Mouse (Mus musculus) kidney, postnatal 10 days (tissue): ENCODE measurements around the gene Ctdspl.

Experiments
- DNase-seq: peaks from one replicate; pipeline ENCODE4 v3.0.0; 2021; ENCODE audit warnings: mixed read lengths

The Ctdspl gene

DNA sequence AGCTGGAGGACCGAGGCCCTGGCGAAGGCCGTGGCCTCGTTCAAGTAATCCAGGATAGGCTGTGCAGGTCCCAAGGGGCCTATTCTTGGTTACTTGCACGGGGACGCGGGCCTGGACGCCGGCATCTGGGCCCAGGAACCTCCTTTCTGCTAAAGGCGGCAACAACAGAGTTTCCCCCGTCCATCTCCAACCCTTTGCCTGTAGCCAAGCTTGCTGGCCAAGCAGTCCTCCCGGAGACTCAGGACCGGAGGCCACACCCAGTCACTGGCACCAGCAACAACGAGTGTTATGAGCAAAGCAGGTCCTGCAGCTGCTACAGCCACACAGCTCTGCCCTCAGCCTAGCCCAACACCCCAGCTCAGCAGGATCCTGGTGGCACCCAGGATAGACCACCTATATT, 105.5 kb downstream of the Ctdspl start:
- peak; percentile 54 for DNase-seq

DNA sequence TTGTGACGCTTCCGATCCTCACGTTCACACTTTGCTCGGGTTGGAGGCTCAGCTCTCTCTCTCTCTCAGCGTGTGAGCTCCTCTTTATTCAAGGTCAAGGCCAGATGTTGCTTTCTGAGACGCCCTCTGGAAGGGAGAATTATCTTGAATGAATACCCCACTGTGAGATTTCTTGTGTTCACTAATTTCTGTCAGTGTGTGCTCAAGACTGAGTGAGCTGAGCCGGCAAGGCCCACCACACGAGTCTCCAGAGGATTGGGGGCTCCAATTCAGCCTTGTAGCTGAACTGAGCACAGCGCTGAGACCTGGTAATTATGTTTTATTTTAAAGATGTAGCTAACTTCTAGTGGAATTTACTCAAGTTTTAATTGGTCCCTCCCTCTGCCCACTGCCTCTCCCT, 106.3 kb downstream of the Ctdspl start:
- no peak for DNase-seq

DNA sequence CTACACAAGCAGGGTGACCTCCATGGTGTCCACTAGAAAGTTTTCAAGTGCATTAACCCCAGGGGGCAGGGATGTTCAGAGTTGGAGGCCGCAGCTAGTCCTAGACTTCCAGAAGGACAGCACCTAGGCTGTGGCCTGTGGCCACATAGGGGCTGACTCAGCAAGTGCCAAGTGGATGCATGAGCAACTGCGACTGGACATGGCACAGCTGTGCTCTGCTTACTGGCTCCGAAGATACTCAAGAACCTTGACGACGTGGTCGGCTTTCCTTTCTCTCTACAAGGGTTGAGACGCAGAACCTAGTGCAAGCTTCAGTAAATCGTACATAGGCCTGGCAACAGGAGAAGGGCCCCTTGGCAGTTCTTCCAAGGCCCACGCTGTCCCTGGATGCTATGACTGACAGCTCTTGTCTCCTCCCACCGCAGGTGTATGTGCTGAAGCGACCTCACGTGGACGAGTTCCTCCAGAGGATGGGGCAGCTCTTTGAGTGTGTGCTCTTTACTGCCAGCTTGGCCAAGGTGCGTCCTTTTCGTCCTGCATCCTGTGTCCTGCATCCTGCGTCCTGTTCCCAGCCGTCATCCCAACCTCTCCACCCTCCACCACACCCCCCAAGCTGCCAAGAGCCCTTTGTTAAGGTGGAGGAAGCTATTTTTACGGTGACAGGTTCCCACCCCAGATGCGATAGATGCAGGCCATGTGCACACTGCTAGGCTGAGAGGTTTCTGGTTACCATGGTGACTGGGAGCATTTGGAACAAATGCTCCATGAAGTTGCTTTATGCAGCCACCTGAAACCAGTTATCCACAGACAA, 107.1 kb downstream of the Ctdspl start:
- no peak for DNase-seq

DNA sequence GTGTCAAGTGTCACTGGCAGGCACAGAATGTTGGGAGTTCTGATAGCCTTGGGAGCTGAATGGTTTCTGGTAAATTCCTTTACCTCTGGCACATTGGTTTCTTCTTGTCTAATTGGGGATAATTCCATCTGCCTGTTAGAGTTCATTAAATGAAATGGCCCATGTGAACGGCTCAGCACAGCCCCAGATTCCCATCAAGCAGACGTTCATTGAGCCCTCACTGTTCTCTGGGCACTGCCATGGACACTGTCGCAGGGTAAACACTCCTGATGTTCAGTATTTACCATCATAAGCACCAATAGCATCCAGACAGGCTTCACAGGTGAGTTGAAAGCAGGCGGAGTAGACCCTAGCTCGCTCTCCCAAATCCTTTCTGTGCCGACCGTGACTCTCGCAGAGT, 107.8 kb downstream of the Ctdspl start:
- DNase-seq: no peak

DNA sequence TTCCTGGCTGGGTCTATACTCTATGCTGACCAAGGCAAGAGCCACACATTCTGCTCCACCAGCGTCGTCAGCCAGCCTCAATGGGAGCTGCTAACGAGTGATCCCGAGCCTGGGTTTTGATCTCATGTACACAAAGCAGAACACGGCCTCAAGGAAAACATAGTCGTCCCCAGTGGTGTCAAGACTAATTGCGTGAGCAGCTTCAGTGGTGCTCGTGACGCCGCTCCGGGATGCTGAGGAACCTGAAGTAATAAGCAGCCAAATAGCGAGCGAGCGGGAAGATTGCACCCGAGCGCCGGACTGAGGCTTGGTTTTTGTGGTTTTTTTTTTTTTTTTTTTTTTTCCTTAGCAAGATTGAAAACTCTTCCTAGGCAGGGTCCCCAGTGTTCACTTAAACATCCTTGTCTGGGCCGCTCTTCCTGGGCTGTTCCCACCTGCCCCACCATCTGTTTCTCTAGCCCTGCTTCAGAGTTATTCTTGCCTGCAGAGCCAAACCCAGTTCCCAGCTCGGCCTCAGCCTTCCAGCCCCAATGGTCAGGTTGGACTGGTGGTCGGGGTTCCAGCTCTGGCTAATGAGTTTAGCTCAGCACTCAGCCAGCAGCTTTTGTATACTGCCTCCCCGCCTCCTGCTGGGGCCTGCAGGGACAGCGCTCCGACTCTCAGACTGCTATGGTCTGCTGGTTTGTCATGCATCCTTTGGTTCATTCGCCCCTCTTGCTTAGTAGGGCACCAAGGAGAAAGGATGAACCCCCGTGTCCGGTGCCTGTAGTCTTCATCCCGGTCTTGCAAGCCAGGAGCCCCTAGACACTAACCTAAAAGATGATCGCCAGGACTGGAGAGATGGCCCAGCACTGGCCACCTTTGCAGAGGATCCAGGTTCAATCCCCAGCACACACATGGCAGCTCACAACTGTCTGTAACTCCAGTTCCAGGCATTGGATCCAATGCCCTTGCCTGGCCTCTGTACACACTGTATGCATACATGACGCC, 108.7 kb downstream of the Ctdspl start:
- DNase-seq: no peak

DNA sequence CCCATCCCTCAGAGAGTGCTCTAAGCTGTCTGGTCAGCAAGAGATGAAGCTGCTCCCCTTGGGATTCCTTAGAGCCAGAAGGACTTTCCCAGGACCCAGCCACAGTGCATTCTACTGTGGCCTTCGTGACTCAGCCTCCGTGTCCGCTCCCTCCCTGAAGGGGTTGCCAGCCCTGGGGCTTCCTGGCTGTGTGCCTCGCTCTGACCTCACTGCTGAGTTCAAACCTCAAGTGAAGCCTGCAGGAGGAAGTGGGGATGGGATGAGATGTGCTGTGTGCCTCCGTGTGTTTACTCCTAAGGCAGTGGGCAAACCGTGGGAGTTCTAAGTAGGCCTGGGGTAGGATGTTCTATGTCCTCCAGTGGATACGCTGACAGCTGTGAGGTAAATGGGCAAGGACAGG, 109.6 kb downstream of the Ctdspl start:
- peak; percentile 70 for DNase-seq

DNA sequence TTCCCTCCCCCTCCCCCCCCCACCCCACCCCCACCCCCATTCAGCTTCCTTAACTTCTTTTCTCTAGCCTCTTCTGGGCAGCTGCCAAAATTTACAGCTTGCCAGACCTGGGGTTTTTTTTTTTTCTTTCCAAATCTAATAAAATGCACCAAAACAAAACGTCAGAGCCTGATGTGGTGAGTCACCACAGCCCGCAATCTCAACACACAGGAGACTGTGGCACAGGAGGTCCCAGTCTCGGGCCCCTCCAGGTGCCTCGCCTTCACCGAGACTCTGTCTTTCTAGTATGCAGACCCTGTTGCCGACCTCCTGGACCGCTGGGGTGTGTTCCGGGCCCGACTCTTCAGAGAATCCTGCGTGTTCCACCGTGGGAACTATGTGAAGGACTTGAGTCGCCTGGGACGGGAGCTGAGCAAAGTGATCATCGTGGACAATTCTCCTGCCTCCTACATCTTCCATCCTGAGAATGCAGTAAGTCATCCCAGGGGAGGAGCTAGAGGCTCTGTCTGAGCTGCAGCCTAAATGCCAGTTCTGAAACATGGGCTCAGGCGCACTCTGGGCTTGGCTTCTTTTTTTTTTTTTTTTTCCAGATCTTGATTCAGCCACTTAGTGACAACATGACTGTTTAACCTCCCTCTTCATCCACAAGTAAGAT, 111.0 kb downstream of the Ctdspl start:
- DNase-seq: peak; percentile 63

DNA sequence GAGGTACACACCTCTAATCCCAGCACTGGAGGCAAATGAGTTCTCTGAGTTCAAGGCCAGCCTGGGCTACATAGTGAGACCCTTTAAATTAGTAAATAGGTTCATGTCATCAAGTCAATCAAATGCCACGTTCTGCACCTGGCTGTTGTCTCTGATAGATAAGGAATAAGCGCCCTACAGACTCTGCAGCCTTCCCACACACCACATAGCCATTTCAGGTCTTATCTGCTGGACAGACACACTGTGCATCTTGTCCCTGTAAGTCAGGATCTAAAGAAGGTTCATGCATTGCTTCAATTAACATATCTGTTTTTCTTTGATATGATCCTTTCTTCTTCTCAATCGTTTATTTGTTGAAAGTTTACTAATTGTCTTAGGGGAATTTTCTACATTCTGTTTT, 112.3 kb downstream of the Ctdspl start:
- DNase-seq: no peak

DNA sequence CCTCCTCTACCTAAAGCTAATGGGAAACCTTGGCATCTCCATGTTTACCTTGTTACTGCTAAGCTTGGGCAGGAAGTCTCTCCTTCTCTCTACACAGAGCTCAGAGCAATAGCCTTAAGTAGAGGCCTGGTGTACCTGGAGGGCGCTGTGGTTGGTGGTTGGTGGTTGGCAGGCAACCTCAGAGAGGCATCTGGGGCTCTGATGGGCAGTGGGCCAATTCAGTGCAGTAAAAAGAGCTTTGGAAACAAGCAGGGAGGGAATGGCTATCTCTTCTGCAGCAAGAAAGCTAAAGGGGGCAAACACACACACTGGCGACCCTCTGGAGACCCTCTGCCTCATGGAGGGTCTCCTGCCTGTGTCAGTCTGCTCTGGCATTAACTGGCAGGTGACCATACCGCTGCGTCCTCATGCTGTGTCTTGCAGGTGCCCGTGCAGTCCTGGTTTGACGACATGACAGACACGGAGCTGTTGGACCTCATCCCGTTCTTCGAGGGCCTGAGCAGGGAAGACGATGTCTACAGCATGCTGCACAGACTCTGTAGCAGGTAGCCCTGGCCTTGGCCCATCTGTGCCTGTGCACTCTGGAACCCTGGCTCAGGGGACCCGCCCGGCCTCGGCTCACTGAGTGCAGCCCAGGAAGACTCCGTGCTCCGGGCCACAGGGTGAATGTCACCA, 114.0 kb downstream of the Ctdspl start:
- DNase-seq: no peak

DNA sequence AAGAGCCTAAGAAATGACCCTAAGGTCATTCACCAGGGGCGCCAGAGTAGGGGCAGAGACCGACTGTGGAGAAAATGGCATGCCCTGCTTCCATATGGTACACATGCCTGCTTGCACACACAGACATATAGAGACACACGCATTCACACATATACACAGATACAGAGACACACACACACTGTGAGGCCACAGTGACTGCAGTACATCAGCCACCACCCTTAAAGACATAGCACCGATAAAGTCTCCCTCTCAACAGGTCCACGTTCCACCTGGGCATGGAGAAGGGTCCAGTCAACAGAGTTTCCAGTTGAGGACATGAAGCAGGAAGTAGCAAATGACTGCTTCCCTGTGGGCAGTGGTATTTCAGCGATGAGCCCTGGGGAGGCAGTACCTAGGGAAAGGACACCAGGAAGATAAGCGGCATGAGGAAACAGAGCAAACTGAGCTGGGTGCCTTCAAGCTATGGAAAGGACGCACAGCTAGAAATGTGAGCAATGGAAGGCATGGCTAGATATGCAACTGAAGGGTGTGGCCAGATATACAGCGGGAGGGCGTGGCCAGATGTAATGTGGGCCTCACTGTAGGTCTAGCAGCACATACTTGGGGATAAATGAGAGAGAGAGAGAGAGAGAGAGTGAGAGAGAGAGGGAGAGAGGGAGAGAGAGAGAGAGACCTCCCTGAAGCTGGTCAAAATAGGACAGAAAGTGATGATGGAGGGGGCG, 122.1 kb downstream of the Ctdspl start:
- no peak for DNase-seq

DNA sequence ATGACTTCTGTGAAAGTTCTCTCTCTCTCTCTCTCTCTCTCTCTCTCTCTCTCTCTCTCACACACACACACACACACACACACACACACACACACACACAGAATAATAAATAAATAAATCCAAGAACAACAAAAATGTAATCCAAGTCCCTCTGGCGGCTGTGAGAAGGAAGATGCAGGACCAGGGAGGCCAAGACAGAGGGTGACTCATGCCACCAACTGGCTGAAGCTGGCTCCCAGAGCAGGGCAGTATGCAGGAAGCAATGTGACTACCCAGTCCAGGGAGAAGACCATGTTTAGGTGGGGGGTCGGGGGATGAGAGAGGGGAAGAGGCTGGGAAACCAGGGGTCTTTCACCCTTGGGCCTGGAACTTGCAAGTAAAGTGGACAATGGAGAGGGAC, 124.9 kb downstream of the Ctdspl start:
- DNase-seq: peak; percentile 53

DNA sequence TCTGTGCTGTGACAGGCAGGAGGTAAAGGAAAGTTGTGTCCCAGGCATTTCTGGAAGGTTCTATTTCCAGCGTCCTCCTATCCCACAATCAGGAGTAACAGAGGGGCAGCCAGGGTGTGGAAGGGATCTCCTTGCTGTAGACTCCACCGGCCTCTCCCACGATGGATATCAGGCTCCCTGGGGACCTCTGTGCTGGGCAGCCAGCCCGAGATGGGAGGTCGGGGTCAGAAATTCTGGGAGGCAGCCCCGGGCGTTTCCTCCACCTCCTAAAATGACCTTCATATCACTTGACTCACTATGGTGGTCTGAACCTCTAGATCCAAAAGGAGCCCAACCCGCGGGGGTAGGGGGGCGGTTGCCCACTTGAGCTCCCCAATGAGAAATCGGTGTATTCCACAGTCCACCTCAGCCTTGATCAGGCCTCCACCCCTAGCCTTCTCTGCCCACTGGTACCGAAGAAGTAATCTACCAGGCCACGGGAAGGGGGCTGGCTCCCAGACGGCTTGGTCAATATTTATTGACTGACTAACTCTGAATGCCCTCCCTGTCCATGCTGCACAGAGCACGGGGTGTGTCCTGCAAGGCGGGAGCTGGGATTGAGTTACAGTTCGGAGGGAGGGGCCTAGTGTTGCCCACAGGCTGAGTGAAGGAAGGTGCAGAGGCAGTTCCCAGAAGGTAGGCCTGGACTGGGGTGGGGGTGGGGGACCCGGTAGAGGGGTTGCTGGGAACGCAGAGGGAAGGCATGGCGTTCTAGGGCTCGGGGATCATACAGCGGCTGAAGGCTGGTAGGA, 126.1 kb downstream of the Ctdspl start, which contains the start of gene Vill:
Gene Vill, plus strand, starts transcription at position 625 of the 791 bp plus-strand sequence.
- peak; percentile 75 for DNase-seq

DNA sequence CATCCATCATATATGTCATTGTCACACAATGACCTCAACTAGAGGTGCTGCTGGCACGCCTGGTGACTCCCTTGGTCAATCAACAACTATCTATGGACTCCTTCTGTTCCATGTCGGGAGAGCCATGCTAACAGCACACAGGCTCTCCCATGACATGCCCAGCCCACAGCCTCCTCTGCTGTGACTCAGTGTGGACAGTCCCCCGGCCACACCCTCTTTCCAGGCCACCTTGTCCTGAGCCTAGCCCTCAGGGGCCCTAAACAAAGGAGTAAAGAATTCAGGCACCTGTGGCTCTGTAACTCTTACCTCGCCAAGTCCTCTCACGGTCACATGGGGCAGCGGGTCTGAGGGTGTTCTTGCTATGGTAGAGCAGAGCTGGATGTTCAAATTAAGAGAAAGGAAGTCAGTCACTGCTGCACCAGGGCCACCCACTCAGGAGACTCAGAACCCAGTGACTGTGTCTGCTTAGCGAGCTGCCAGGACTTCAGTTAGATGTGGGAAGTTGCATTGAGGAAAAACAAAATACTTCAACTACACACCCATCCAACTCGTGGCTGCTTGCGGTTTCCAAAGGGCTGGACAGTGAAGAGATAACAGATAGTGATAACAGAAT, 127.8 kb downstream of the Ctdspl start:
- DNase-seq: no peak

DNA sequence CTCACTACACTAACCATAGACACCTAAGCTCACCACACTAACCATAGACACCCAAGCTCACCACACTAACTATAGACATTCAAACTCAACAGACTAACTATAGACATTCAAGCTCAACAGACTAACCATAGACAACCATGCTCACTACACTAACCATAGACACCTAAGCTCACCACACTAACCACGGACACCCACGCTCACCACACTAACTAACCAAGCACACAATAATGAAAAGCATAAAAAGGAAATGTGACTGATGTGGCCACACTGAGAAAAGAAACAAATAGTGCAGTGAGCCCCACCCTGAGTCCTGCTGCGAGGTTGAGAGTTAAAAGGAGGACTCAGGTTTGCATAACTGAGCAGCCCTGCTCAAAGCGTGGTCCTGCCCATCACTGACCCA, 129.1 kb downstream of the Ctdspl start:
- DNase-seq: no peak

DNA sequence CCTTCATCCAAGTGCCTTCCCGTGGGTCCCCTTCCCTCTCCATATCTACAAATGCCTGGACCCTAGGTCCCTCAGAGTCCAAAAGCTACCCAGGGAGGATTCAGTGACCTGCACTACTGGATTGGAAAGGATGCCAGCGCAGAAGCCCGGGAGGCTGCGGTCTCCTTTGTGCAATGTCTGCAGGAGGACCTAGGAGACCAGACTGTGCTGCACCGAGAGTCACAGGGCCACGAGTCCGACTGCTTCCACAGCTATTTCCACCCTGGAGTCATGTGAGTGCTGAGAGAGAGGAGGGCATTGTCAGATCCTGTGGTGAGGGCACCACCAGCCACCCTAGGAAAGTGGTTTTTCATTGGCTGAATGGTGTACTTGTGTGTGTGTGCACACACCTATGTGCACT, 132.0 kb downstream of the Ctdspl start:
- peak; percentile 33 for DNase-seq

DNA sequence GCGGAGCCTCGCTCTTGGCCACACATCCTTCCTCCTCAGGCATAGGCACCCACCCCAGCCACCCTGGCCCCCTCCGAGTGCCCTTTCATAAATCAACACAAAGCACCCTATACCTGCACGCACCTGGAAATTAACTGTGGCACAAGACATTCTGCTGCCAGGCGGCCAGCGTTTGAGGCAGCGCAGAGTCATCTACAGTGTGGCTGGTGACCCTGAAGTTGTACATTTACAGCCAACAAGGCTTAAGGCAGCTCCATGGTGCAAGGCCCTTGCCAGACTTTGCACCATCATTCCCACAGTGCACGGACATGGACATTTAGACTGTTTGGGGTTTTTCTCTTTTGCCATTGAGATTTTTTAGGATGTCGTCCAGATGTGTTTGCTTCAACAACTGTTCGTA, 134.4 kb downstream of the Ctdspl start:
- DNase-seq: peak; percentile 28

DNA sequence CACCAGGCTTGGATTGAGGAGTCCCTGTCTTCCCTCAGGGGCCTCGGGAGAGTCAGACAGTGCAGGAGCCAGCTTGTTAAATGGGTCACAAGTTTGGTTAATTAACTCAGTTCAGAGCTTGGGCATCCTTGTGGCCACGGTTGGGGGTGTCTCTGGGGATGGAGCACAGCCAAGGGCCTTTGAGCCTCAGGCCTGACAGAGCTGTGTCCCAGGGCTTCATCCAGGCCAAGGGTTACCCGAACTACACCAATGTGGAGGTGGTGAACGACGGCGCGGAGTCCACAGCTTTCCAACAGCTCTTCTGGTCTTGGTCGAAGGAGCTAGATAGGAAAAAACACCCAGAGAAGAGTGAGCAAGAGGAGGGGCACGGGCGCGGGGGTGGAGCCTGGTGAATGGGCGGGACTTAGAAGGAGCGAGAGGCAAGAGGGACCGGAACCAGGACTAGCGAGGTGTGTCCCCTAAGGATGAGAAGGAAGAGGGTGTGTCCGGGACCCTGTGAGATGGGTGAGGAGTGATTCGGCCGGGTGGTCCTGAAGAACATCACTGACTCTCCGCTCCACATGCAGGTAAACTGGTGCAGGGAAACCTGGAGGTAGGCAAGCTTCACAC, 136.9 kb downstream of the Ctdspl start:
- DNase-seq: peak; percentile 74

DNA sequence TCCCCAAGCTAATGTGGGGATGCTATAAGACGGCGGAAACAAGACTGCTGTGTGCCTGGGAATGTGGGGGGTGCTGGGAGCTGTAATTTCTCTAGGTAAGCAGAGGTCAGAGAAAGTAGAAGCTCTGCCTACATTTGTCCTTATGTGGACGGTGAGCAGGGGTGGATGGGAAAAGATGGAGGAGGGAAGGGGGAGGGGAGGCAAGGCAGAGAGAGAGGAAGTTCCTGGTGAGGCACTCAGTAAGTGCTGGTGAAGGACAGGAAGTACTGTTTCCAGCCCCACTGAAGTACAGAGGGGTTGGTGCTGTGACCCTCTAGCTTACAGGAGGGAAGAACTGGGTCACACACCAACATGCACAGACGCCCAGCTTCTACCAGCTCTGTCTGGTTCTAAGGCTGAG, 138.0 kb downstream of the Ctdspl start:
- DNase-seq: no peak

DNA sequence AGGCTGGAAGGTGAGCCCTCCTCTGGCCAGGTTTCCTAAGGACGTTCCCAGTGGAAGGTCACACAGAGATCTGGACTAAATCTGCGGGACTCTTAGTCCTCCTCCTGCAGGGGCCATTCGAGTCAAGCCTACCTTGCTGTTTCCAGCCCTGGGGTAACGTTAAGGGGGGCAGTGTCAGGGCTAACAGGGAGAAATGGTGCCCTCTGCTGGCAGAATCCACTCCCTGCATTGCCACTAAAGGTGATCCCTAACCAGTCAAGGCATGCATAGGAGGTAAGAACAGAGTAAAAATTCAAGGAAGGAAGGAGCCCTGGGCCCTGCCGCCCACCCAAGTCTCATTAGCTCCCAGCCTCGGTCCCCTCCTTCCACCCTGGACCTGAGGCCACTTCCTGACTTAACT, 141.3 kb downstream of the Ctdspl start:
- DNase-seq: peak; percentile 90

DNA sequence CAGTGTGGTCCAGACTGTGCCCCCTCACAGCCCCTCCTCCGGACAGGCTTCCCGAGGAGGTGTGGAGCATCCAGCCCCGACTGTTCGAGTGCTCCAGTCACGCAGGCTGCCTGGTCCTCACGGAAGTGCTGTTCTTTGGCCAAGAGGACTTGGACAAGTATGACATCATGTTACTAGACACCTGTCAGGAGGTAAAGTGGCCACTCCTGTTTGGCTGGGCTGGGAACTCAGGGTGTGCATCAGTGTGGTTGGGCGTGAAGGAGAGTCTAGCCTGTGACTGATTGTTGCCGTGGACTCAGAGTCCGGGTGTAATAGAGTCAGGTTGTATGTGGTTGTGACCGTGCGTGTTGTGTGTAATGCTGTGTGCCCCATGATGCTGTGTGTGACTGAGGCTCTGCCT, 142.0 kb downstream of the Ctdspl start:
- DNase-seq: no peak
